Mouse (Mus musculus): ENCODE measurements around the gene Tmem243. TPM values are rescaled to one million over a fixed set of nuclear protein-coding genes. Genes with fewer than 3 reads are reported as not detected.

Gene Tmem243
- polyA plus RNA-seq, 1 experiment from 2014 or later, result 23.7 TPM

- Histone ChIP-seq H3K36me3 (peaks cover 3% of the 10 kb centered on the region), H3K9me3 (replicated peaks) (no peaks in the 10 kb centered on the region), H3K27ac (no peak overlapping the region), H3K4me1 (peaks cover 3% of the 10 kb centered on the region; the same call in 1 of the 2 replicates), H3K4me3 (no peak overlapping the region), H3K27me3 (ENCODE audit: low read depth, poor library complexity, severe bottlenecking) (no peaks in the 10 kb centered on the region)
- DNase-seq (ENCODE audit: low spot score), result peak; percentile 43
- 18% methylated on average over 5 of the region's 5 CpGs for WGBS
Observed at GRCm38 (mm10) chr5:9111759-9112158, 11.3 kb downstream of the Tmem243 start.

- H3K9me3 ChIP-seq (replicated peaks), result no peaks in the 10 kb centered on the region
- peaks cover 25% of the 10 kb centered on the region for H3K36me3 ChIP-seq
- no peaks in the 10 kb centered on the region for H3K4me1 ChIP-seq
- DNase-seq (ENCODE audit: low spot score), result no peak
- no peaks in the 10 kb centered on the region for H3K27me3 ChIP-seq (ENCODE audit: low read depth, poor library complexity, severe bottlenecking)
- 46% methylated on average over 6 of the region's 6 CpGs for WGBS
- H3K4me3 ChIP-seq, result no peak overlapping the region
- no peak overlapping the region for H3K27ac ChIP-seq
Observed at GRCm38 (mm10) chr5:9114162-9114561, 13.7 kb downstream of the Tmem243 start.

GRCm38 (mm10) chr5:9124134-9124533, 23.7 kb downstream of the Tmem243 start:
- Histone ChIP-seq H3K36me3 (peaks cover 99% of the 10 kb centered on the region), H3K9me3 (replicated peaks) (no peaks in the 10 kb centered on the region), H3K4me1 (no peaks in the 10 kb centered on the region), H3K27ac (no peak overlapping the region), H3K4me3 (no peak overlapping the region), H3K27me3 (ENCODE audit: low read depth, poor library complexity, severe bottlenecking) (no peaks in the 10 kb centered on the region)
- 93% methylated on average over 2 of the region's 2 CpGs for WGBS
- DNase-seq (ENCODE audit: low spot score), result no peak

- no peak overlapping the region for H3K4me3 ChIP-seq
- 95% methylated on average over 12 of the region's 12 CpGs for WGBS
- peaks cover 81% of the 10 kb centered on the region for H3K36me3 ChIP-seq
- no peak for DNase-seq (ENCODE audit: low spot score)
- H3K9me3 ChIP-seq (replicated peaks), result no peaks in the 10 kb centered on the region
- H3K27ac ChIP-seq, result no peak overlapping the region
- H3K4me1 ChIP-seq, result no peaks in the 10 kb centered on the region
- no peaks in the 10 kb centered on the region for H3K27me3 ChIP-seq (ENCODE audit: low read depth, poor library complexity, severe bottlenecking)
Observed at GRCm38 (mm10) chr5:9128566-9128965, 28.1 kb downstream of the Tmem243 start.

GRCm38 (mm10) chr5:9131786-9132185, 31.3 kb downstream of the Tmem243 start:
- Histone ChIP-seq H3K36me3 (peaks cover 77% of the 10 kb centered on the region), H3K27ac (no peak overlapping the region)

GRCm38 (mm10) chr5:9135588-9135987, 35.1 kb downstream of the Tmem243 start:
- H3K9me3 ChIP-seq (replicated peaks), result no peaks in the 10 kb centered on the region
- H3K4me1 ChIP-seq, result no peaks in the 10 kb centered on the region
- DNase-seq (ENCODE audit: low spot score), result no peak
- WGBS, result 84% methylated on average over 3 of the region's 3 CpGs
- no peak overlapping the region for H3K4me3 ChIP-seq
- H3K36me3 ChIP-seq, result peaks cover 73% of the 10 kb centered on the region
- H3K27ac ChIP-seq, result no peak overlapping the region
- no peaks in the 10 kb centered on the region for H3K27me3 ChIP-seq (ENCODE audit: low read depth, poor library complexity, severe bottlenecking)

More at GRCm38 (mm10) chr5:9131786-9132185, 31.3 kb downstream of the Tmem243 start:
- Histone ChIP-seq H3K9me3 (replicated peaks) (no peaks in the 10 kb centered on the region), H3K4me1 (no peaks in the 10 kb centered on the region), H3K27me3 (ENCODE audit: low read depth, poor library complexity, severe bottlenecking) (no peaks in the 10 kb centered on the region), H3K4me3 (no peak overlapping the region)
- WGBS, result 94% methylated on average over 7 of the region's 7 CpGs
- DNase-seq (ENCODE audit: low spot score), result no peak

GRCm38 (mm10) chr5:9140724-9141123, 40.3 kb downstream of the Tmem243 start:
- Histone ChIP-seq H3K27me3 (ENCODE audit: low read depth, poor library complexity, severe bottlenecking) (no peaks in the 10 kb centered on the region), H3K9me3 (replicated peaks) (no peaks in the 10 kb centered on the region), H3K4me1 (no peaks in the 10 kb centered on the region), H3K27ac (no peak overlapping the region), H3K36me3 (peaks cover 79% of the 10 kb centered on the region), H3K4me3 (no peak overlapping the region)
- WGBS, result 94% methylated on average over 8 of the region's 8 CpGs
- no peak for DNase-seq (ENCODE audit: low spot score)

GRCm38 (mm10) chr5:9142376-9142775, 41.9 kb downstream of the Tmem243 start:
- H3K36me3 ChIP-seq, result peaks cover 78% of the 10 kb centered on the region
- 91% methylated on average over 6 of the region's 6 CpGs for WGBS

GRCm38 (mm10) chr5:9149273-9149850, 48.9 kb downstream of the Tmem243 start:
- no peaks in the 10 kb centered on the region for H3K9me3 ChIP-seq (replicated peaks)
- no peak overlapping the region for H3K27ac ChIP-seq
- H3K4me1 ChIP-seq, result no peaks in the 10 kb centered on the region
- no peak for DNase-seq (ENCODE audit: low spot score)
- H3K4me3 ChIP-seq, result no peak overlapping the region
- 95% methylated on average over 8 of the region's 8 CpGs for WGBS
- no peaks in the 10 kb centered on the region for H3K27me3 ChIP-seq (ENCODE audit: low read depth, poor library complexity, severe bottlenecking)
- H3K36me3 ChIP-seq, result peaks cover 83% of the 10 kb centered on the region

More at GRCm38 (mm10) chr5:9142376-9142775, 41.9 kb downstream of the Tmem243 start:
- no peak for DNase-seq (ENCODE audit: low spot score)
- Histone ChIP-seq H3K27me3 (ENCODE audit: low read depth, poor library complexity, severe bottlenecking) (no peaks in the 10 kb centered on the region), H3K9me3 (replicated peaks) (no peaks in the 10 kb centered on the region), H3K4me1 (no peaks in the 10 kb centered on the region), H3K4me3 (no peak overlapping the region), H3K27ac (no peak overlapping the region)

- Histone ChIP-seq H3K4me1 (no peaks in the 10 kb centered on the region; the same call in 1 of the 2 replicates), H3K4me3 (no peak overlapping the region), H3K9me3 (replicated peaks) (no peaks in the 10 kb centered on the region), H3K27me3 (ENCODE audit: low read depth, poor library complexity, severe bottlenecking) (no peaks in the 10 kb centered on the region), H3K36me3 (peaks cover 36% of the 10 kb centered on the region), H3K27ac (no peak overlapping the region)
- no peak for DNase-seq (ENCODE audit: low spot score)
Observed at GRCm38 (mm10) chr5:9156746-9157145, 56.3 kb downstream of the Tmem243 start.

- Histone ChIP-seq H3K27ac (no peak overlapping the region), H3K4me1 (peaks cover 2% of the 10 kb centered on the region; the same call in 1 of the 2 replicates), H3K27me3 (ENCODE audit: low read depth, poor library complexity, severe bottlenecking) (no peaks in the 10 kb centered on the region), H3K9me3 (replicated peaks) (no peaks in the 10 kb centered on the region), H3K36me3 (peaks cover 30% of the 10 kb centered on the region), H3K4me3 (no peak overlapping the region)
- DNase-seq (ENCODE audit: low spot score), result no peak
- WGBS, result 71% methylated on average over 1 of the region's 1 CpGs
Observed at GRCm38 (mm10) chr5:9157336-9157735, 56.9 kb downstream of the Tmem243 start.

GRCm38 (mm10) chr5:9160831-9161455, 60.5 kb downstream of the Tmem243 start:
- H3K9me3 ChIP-seq (replicated peaks), result no peaks in the 10 kb centered on the region
- H3K36me3 ChIP-seq, result peaks cover 14% of the 10 kb centered on the region
- peak overlapping the region; percentile 94 for H3K4me3 ChIP-seq
- peaks cover 5% of the 10 kb centered on the region; the same call in 1 of the 2 replicates for H3K4me1 ChIP-seq
- H3K27me3 ChIP-seq (ENCODE audit: low read depth, poor library complexity, severe bottlenecking), result no peaks in the 10 kb centered on the region
- peak; percentile 77 for DNase-seq (ENCODE audit: low spot score)
- H3K27ac ChIP-seq, result peak overlapping the region; percentile 99
- under 1% methylated on average over 55 of the region's 55 CpGs for WGBS

- Histone ChIP-seq H3K4me3 (peak within 1 kb of the TSS; percentile 94), H3K27me3 (ENCODE audit: low read depth, poor library complexity, severe bottlenecking) (no peaks in the 10 kb centered on the region), H3K27ac (peak within 1 kb of the TSS; percentile 99), H3K9me3 (replicated peaks) (no peaks in the 10 kb centered on the region), H3K4me1 (peaks cover 5% of the 10 kb centered on the region; the same call in 1 of the 2 replicates), H3K36me3 (peaks cover 14% of the 10 kb centered on the region)
- peak; percentile 97 for DNase-seq (ENCODE audit: low spot score)
- under 1% methylated on average over 54 of the region's 64 CpGs for WGBS
Observed at GRCm38 (mm10) chr5:9161456-9162041, 61.1 kb downstream of the Tmem243 start, which contains the start of gene Dmtf1. TSS of gene Dmtf1 (minus strand) at chr5:9161776.

Data from limb, embryonic 10.5 days (tissue).